Mouse (Mus musculus): Measurements from ENCODE around the gene Ugt1a1. TPM values are rescaled to one million over a fixed set of nuclear protein-coding genes. Genes with fewer than 3 reads are reported as not detected.

Ugt1a1 gene
- polyA plus RNA-seq, 1 experiment from 2014 or later: 2.4 TPM

GRCm38 (mm10) chr1:88260604-88261377, 49.0 kb downstream of the Ugt1a1 start:
- no peak for ATAC-seq (ENCODE audit: low FRiP score, low TSS enrichment)

GRCm38 (mm10) chr1:88261706-88262105, 49.9 kb downstream of the Ugt1a1 start:
- Histone ChIP-seq H3K4me3 (ENCODE audit: low read length) (no peak overlapping the region), H3K9me3 (ENCODE audit: low read length) (no peaks in the 10 kb centered on the region), H3K4me2 (replicated peaks; ENCODE audit: low read depth, low read length) (no peak overlapping the region), H3K9ac (replicated peaks; ENCODE audit: low read length) (no peak overlapping the region), H3K27ac (ENCODE audit: low read length) (no peak overlapping the region), H3K4me1 (ENCODE audit: insufficient read depth, low read length) (peaks cover 17% of the 10 kb centered on the region), H3K36me3 (ENCODE audit: insufficient read depth, low read length) (peaks cover 71% of the 10 kb centered on the region), H3K27me3 (ENCODE audit: insufficient read depth, low read length) (no peaks in the 10 kb centered on the region)
- no peak for ATAC-seq (ENCODE audit: low FRiP score, low TSS enrichment)
- WGBS: 87% methylated on average over 7 of the region's 7 CpGs

More at GRCm38 (mm10) chr1:88260604-88261377, 49.0 kb downstream of the Ugt1a1 start:
- H3K27me3 ChIP-seq (ENCODE audit: insufficient read depth, low read length): no peaks in the 10 kb centered on the region
- WGBS: 83% methylated on average over 10 of the region's 10 CpGs
- peaks cover 8% of the 10 kb centered on the region for H3K9me3 ChIP-seq (ENCODE audit: low read length)
- no peak overlapping the region for H3K9ac ChIP-seq (replicated peaks; ENCODE audit: low read length)
- peaks cover 17% of the 10 kb centered on the region for H3K4me1 ChIP-seq (ENCODE audit: insufficient read depth, low read length)
- H3K4me2 ChIP-seq (replicated peaks; ENCODE audit: low read depth, low read length): no peak overlapping the region
- H3K4me3 ChIP-seq (ENCODE audit: low read length): no peak overlapping the region
- peaks cover 62% of the 10 kb centered on the region for H3K36me3 ChIP-seq (ENCODE audit: insufficient read depth, low read length)
- no peak overlapping the region for H3K27ac ChIP-seq (ENCODE audit: low read length)

- ATAC-seq (ENCODE audit: low FRiP score, low TSS enrichment): no peak
- 54% methylated on average over 4 of the region's 4 CpGs for WGBS
Observed at GRCm38 (mm10) chr1:88262255-88262654, 50.5 kb downstream of the Ugt1a1 start.

GRCm38 (mm10) chr1:88262961-88263360, 51.2 kb downstream of the Ugt1a1 start:
- H3K4me2 ChIP-seq (replicated peaks; ENCODE audit: low read depth, low read length): no peak overlapping the region
- no peaks in the 10 kb centered on the region for H3K9me3 ChIP-seq (ENCODE audit: low read length)
- ATAC-seq (ENCODE audit: low FRiP score, low TSS enrichment): no peak
- H3K4me1 ChIP-seq (ENCODE audit: insufficient read depth, low read length): peaks cover 17% of the 10 kb centered on the region
- no peak overlapping the region for H3K9ac ChIP-seq (replicated peaks; ENCODE audit: low read length)
- H3K27ac ChIP-seq (ENCODE audit: low read length): no peak overlapping the region
- H3K36me3 ChIP-seq (ENCODE audit: insufficient read depth, low read length): peaks cover 84% of the 10 kb centered on the region
- H3K27me3 ChIP-seq (ENCODE audit: insufficient read depth, low read length): no peaks in the 10 kb centered on the region
- 73% methylated on average over 6 of the region's 6 CpGs for WGBS
- no peak overlapping the region for H3K4me3 ChIP-seq (ENCODE audit: low read length)

More at GRCm38 (mm10) chr1:88262255-88262654, 50.5 kb downstream of the Ugt1a1 start:
- Histone ChIP-seq H3K27ac (ENCODE audit: low read length) (no peak overlapping the region), H3K36me3 (ENCODE audit: insufficient read depth, low read length) (peaks cover 77% of the 10 kb centered on the region), H3K9ac (replicated peaks; ENCODE audit: low read length) (no peak overlapping the region), H3K4me1 (ENCODE audit: insufficient read depth, low read length) (peaks cover 17% of the 10 kb centered on the region), H3K4me2 (replicated peaks; ENCODE audit: low read depth, low read length) (no peak overlapping the region), H3K27me3 (ENCODE audit: insufficient read depth, low read length) (no peaks in the 10 kb centered on the region), H3K4me3 (ENCODE audit: low read length) (no peak overlapping the region), H3K9me3 (ENCODE audit: low read length) (no peaks in the 10 kb centered on the region)

- no peaks in the 10 kb centered on the region for H3K9me3 ChIP-seq (ENCODE audit: low read length)
- H3K27me3 ChIP-seq (ENCODE audit: insufficient read depth, low read length): no peaks in the 10 kb centered on the region
- ATAC-seq (ENCODE audit: low FRiP score, low TSS enrichment): no peak
- no peak overlapping the region for H3K4me3 ChIP-seq (ENCODE audit: low read length)
- peaks cover 17% of the 10 kb centered on the region for H3K4me1 ChIP-seq (ENCODE audit: insufficient read depth, low read length)
- WGBS: 92% methylated on average over 5 of the region's 5 CpGs
- H3K9ac ChIP-seq (replicated peaks; ENCODE audit: low read length): no peak overlapping the region
- H3K27ac ChIP-seq (ENCODE audit: low read length): no peak overlapping the region
- H3K4me2 ChIP-seq (replicated peaks; ENCODE audit: low read depth, low read length): no peak overlapping the region
- peaks cover 92% of the 10 kb centered on the region for H3K36me3 ChIP-seq (ENCODE audit: insufficient read depth, low read length)
Observed at GRCm38 (mm10) chr1:88263778-88264177, 52.0 kb downstream of the Ugt1a1 start.

- Histone ChIP-seq H3K36me3 (ENCODE audit: insufficient read depth, low read length) (peaks cover 98% of the 10 kb centered on the region), H3K4me3 (ENCODE audit: low read length) (no peak overlapping the region), H3K27me3 (ENCODE audit: insufficient read depth, low read length) (no peaks in the 10 kb centered on the region), H3K9ac (replicated peaks; ENCODE audit: low read length) (no peak overlapping the region), H3K27ac (ENCODE audit: low read length) (no peak overlapping the region), H3K9me3 (ENCODE audit: low read length) (no peaks in the 10 kb centered on the region), H3K4me2 (replicated peaks; ENCODE audit: low read depth, low read length) (no peak overlapping the region), H3K4me1 (ENCODE audit: insufficient read depth, low read length) (peaks cover 13% of the 10 kb centered on the region)
- 83% methylated on average over 7 of the region's 7 CpGs for WGBS
- ATAC-seq (ENCODE audit: low FRiP score, low TSS enrichment): no peak
Observed at GRCm38 (mm10) chr1:88264237-88264868, 52.6 kb downstream of the Ugt1a1 start.

- Histone ChIP-seq H3K27ac (ENCODE audit: low read length) (no peak overlapping the region), H3K9ac (replicated peaks; ENCODE audit: low read length) (no peak overlapping the region), H3K36me3 (ENCODE audit: insufficient read depth, low read length) (peaks cover 98% of the 10 kb centered on the region), H3K4me3 (ENCODE audit: low read length) (no peak overlapping the region), H3K27me3 (ENCODE audit: insufficient read depth, low read length) (no peaks in the 10 kb centered on the region), H3K4me1 (ENCODE audit: insufficient read depth, low read length) (peaks cover 8% of the 10 kb centered on the region; the same call in 1 of the 2 replicates), H3K9me3 (ENCODE audit: low read length) (no peaks in the 10 kb centered on the region), H3K4me2 (replicated peaks; ENCODE audit: low read depth, low read length) (no peak overlapping the region)
- WGBS: 79% methylated on average over 4 of the region's 4 CpGs
- ATAC-seq (ENCODE audit: low FRiP score, low TSS enrichment): no peak
Observed at GRCm38 (mm10) chr1:88264869-88265240, 53.1 kb downstream of the Ugt1a1 start.

- Histone ChIP-seq H3K9ac (replicated peaks; ENCODE audit: low read length) (no peak overlapping the region), H3K4me2 (replicated peaks; ENCODE audit: low read depth, low read length) (no peak overlapping the region), H3K4me3 (ENCODE audit: low read length) (no peak overlapping the region), H3K27ac (ENCODE audit: low read length) (no peak overlapping the region), H3K4me1 (ENCODE audit: insufficient read depth, low read length) (0 out of 2 replicates have a peak, but pooled peaks cover 4% of the 10 kb centered on the region), H3K27me3 (ENCODE audit: insufficient read depth, low read length) (no peaks in the 10 kb centered on the region), H3K9me3 (ENCODE audit: low read length) (no peaks in the 10 kb centered on the region), H3K36me3 (ENCODE audit: insufficient read depth, low read length) (peaks cover 90% of the 10 kb centered on the region)
- WGBS: 86% methylated on average over 13 of the region's 13 CpGs
- ATAC-seq (ENCODE audit: low FRiP score, low TSS enrichment): no peak
Observed at GRCm38 (mm10) chr1:88266123-88266522, 54.4 kb downstream of the Ugt1a1 start.

- 92% methylated on average over 6 of the region's 6 CpGs for WGBS
- Histone ChIP-seq H3K27ac (ENCODE audit: low read length) (no peak overlapping the region), H3K27me3 (ENCODE audit: insufficient read depth, low read length) (no peaks in the 10 kb centered on the region), H3K9me3 (ENCODE audit: low read length) (no peaks in the 10 kb centered on the region), H3K36me3 (ENCODE audit: insufficient read depth, low read length) (peaks cover 89% of the 10 kb centered on the region), H3K4me2 (replicated peaks; ENCODE audit: low read depth, low read length) (no peak overlapping the region), H3K4me3 (ENCODE audit: low read length) (no peak overlapping the region), H3K9ac (replicated peaks; ENCODE audit: low read length) (no peak overlapping the region), H3K4me1 (ENCODE audit: insufficient read depth, low read length) (0 out of 2 replicates have a peak, but pooled peaks cover 2% of the 10 kb centered on the region)
- ATAC-seq (ENCODE audit: low FRiP score, low TSS enrichment): no peak
Observed at GRCm38 (mm10) chr1:88267489-88267888, 55.7 kb downstream of the Ugt1a1 start.

- H3K27me3 ChIP-seq (ENCODE audit: insufficient read depth, low read length): no peaks in the 10 kb centered on the region
- no peaks in the 10 kb centered on the region for H3K9me3 ChIP-seq (ENCODE audit: low read length)
- no peak overlapping the region for H3K4me2 ChIP-seq (replicated peaks; ENCODE audit: low read depth, low read length)
- H3K36me3 ChIP-seq (ENCODE audit: insufficient read depth, low read length): peaks cover 88% of the 10 kb centered on the region
- no peaks in the 10 kb centered on the region for H3K4me1 ChIP-seq (ENCODE audit: insufficient read depth, low read length)
- WGBS: 88% methylated on average over 6 of the region's 6 CpGs
- ATAC-seq (ENCODE audit: low FRiP score, low TSS enrichment): no peak
- no peak overlapping the region for H3K4me3 ChIP-seq (ENCODE audit: low read length)
- no peak overlapping the region for H3K9ac ChIP-seq (replicated peaks; ENCODE audit: low read length)
- no peak overlapping the region for H3K27ac ChIP-seq (ENCODE audit: low read length)
Observed at GRCm38 (mm10) chr1:88268070-88268469, 56.3 kb downstream of the Ugt1a1 start.

All from kidney, embryonic 16.5 days (tissue).